15 mouse cellular contexts compared by ENCODE assay signal in genomic region chr8:72487014-72487413, GRCm38 (mm10).
"Had no signal": no experiment of that assay in that cellular context is flagged by ENCODE, and none has a peak within 500 bp of the region (broad histone marks: within the 10 kb centered on the region; RNA-seq: fewer than 3 reads in every experiment).

No protein-coding gene starts in this region.

- ATAC-seq: intestine, embryonic 15.5 days had no signal

- H3K27me3 ChIP-seq: intestine, embryonic 15.5 days; limb, embryonic 15.5 days; lung, embryonic 15.5 days; neural tube, embryonic 12.5 days; stomach, embryonic 15.5 days had no signal

- DNase-seq: kidney, adult 8-10 months; kidney, postnatal 36 days; layer of hippocampus, adult 9-11 months; layer of hippocampus, postnatal 36 days; lung, postnatal 14 days; midbrain, embryonic 14.5 days; thymus, postnatal 4 days had no signal

- H3K4me2 ChIP-seq: intestine, embryonic 15.5 days; limb, embryonic 15.5 days; lung, embryonic 15.5 days; neural tube, embryonic 12.5 days; stomach, embryonic 15.5 days had no signal

- H3K4me3 ChIP-seq: intestine, embryonic 15.5 days; limb, embryonic 15.5 days; lung, embryonic 15.5 days; midbrain, embryonic 10.5 days; neural tube, embryonic 12.5 days; stomach, embryonic 15.5 days had no signal

- H3K9me3 ChIP-seq: intestine, embryonic 15.5 days; limb, embryonic 15.5 days; lung, embryonic 15.5 days; midbrain, embryonic 10.5 days; neural tube, embryonic 12.5 days; stomach, embryonic 15.5 days had no signal

- H3K9ac ChIP-seq: intestine, embryonic 15.5 days; limb, embryonic 15.5 days; liver, embryonic 14.5 days; lung, embryonic 15.5 days; neural tube, embryonic 12.5 days; stomach, embryonic 15.5 days had no signal

- H3K27ac ChIP-seq: intestine, embryonic 15.5 days; kidney, postnatal 0 days; limb, embryonic 15.5 days; liver, embryonic 14.5 days; lung, embryonic 15.5 days; midbrain, embryonic 10.5 days; neural tube, embryonic 12.5 days; stomach, embryonic 15.5 days had no signal
